Mouse (Mus musculus) heart, adult 2 months (tissue): ENCODE results near the gene Wdr27.
"Not testable (repeated sequence)": the region's sequence is repeated elsewhere in the genome, so short reads cannot be mapped to it uniquely, and the experiment has no call there.

Source experiments
- CTCF ChIP-seq: fragments of 200-600 bp; IDR thresholded peaks from 2 replicates; pipeline ENCODE4 v1.8.1; 2022; ENCODE audit warnings: antibody characterized with exemption, mild to moderate bottlenecking, moderate library complexity
- EP300 ChIP-seq: fragments of 200-500 bp; IDR thresholded peaks from 2 replicates; pipeline ENCODE4 v1.6.1; 2011; ENCODE audit warnings: low read depth, low read length, control low read depth; ENCODE audit not compliant: insufficient read depth
- POLR2A ChIP-seq: fragments of 200-500 bp; IDR thresholded peaks from 2 replicates; pipeline ENCODE4 v1.6.1; 2011; ENCODE audit warnings: mild to moderate bottlenecking, low read depth, low read length, control low read depth; ENCODE audit not compliant: insufficient read depth

GRCm38 (mm10) chr17:14942181-14942580 lies 777 bp downstream of the Wdr27 start:
- TF ChIP-seq POLR2A, EP300, CTCF: not testable (repeated sequence)
